Mouse (Mus musculus) testis, postnatal 10 days (tissue): ENCODE results near the gene Gm4707.
"Not testable (repeated sequence)": the region's sequence is repeated elsewhere in the genome, so short reads cannot be mapped to it uniquely, and the experiment has no call there.

Source experiments
- DNase-seq: peaks from one replicate; pipeline ENCODE4 v3.0.0; 2021; ENCODE audit warnings: low spot score

Gene Gm4707

DNA sequence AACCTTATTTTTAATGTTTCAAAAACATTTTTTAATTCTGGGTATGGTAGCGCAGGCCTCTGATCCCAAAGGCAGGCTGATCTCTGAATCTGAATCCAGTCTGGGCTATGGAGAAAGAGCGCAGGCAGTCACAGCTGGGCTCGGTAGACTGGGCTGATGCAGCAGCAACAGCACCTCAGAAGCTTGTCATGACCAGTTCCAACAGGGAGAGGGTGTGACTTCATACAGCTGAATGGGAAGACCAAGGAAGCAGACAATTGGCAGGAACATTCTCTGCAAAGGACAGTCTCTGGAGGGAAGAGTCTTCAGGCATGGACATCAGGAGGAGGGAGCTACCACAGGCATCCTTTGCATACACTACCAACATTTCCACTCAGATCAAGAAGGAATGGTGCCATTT, 15.6 kb downstream of the Gm4707 start:
- no peak for DNase-seq

DNA sequence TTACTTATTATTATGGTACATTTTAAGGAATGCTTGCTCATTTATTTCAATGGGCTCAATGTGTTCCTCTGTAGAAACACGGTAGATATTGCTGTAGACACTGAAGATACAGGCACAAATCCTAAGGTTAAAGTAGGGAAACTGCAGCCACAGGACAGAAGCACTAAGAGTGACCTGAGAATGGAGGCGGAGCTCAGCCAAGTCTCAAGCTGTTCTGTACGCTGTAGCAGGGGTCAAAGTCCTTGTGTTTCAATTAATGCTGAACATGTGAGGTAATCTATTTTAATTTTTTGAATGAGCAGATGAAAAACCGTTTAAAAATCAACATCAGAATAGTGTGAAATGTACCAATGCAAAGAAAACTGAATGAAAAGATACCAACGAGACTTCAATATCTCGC, 16.4 kb downstream of the Gm4707 start:
- no peak for DNase-seq

DNA sequence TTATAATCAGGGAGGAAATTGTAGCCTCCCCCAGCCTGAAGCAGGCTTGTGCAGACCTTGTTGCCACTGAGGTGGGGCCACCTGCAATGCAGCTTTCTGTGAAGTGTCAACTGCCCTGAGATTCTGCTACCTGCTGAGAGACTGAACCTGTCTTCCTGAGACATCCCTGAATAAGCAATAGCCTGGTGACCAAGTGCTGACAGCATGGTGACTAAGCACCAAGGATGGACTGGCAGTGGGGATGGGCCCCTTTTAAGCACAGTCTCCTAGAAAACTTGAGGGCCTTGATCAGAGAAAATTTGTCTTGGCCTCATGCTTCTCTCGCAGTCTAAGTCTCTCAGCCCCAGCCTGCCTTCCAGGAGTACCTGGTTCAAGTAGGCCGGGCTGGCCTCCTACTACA, 37.2 kb downstream of the Gm4707 start:
- DNase-seq: not testable (repeated sequence)

DNA sequence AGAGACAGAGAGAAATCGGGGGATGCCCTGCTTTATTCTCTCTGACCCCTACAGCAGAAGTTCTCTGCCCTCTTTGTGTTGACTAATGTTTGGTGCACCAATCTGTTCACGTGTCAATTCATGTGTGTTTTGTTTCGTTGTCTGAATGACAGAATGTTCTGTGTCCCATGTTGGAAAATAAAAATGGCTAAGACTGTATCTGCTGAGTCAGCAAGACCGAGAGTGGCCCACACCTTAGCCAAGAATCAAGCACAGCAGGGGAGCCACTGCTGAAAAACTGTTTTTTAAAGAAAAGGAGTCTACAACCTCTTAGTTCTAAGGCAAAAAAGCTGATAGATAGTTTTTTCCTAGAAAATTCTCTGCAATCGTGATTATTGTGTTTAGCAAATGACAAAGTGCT, 40.3 kb downstream of the Gm4707 start:
- DNase-seq: not testable (repeated sequence)

DNA sequence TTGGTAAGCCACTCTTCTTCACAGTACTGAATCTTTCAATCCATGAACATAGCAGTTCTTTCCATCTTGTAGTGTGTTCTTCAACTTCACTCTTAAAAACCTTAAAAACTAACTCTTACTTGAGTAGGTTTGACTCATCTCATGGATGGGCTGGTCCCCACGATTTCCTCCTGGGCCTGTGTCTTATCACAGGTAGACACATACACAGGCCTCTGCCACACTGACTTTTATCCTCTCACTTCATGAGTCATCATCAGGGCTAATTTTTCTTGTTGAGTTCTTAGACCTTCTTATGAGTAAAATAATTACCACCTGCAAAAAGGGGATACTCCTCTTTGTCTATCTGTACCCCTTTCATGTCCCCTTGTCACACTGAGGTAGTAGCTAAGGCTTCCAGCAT, 42.7 kb downstream of the Gm4707 start:
- DNase-seq: no peak
